Mouse (Mus musculus): ENCODE measurements around the gene Pabpn1l. TPM values are rescaled to one million over a fixed set of nuclear protein-coding genes. Genes with fewer than 3 reads are reported as not detected.

The Pabpn1l gene
- polyA plus RNA-seq, 1 experiment from 2014 or later, result not detected

GRCm38 (mm10) chr8:122644175-122644954, 21.8 kb upstream of the Pabpn1l start:
- H3K4me1 ChIP-seq (ENCODE audit: control insufficient read depth in 2 of 2, insufficient read depth in 2 of 2, low read length in 2 of 2), result peaks cover 20 to 32% of the 10 kb centered on the region in 2 experiments
- H3K36me3 ChIP-seq (ENCODE audit: control insufficient read depth, insufficient read depth, low read length), result peaks cover 17% of the 10 kb centered on the region; the same call in 1 of the 2 replicates
- H3K27me3 ChIP-seq (ENCODE audit: control insufficient read depth, insufficient read depth, low read length), result no peaks in the 10 kb centered on the region
- ATAC-seq (ENCODE audit: insufficient number of reproducible peaks, insufficient read depth, low FRiP score, low read depth), result no peak
- H3K27ac ChIP-seq (replicated peaks in 1 of 2; ENCODE audit: control insufficient read depth in 1 of 2, insufficient read depth in 1 of 2, low read depth in 2 of 2, low read length in 2 of 2), result no peak overlapping the region
- H3K9me3 ChIP-seq (ENCODE audit: control insufficient read depth, low read length), result no peaks in the 10 kb centered on the region
- no peak overlapping the region for H3K9ac ChIP-seq (ENCODE audit: low read length)
- 52% methylated on average over 6 of the region's 6 CpGs for WGBS
- H3K4me2 ChIP-seq (ENCODE audit: low read length), result no peak overlapping the region
- H3K4me3 ChIP-seq (ENCODE audit: control insufficient read depth in 1 of 2, insufficient read depth in 1 of 2, low read depth in 1 of 2, low read length in 2 of 2), result no peak overlapping the region

GRCm38 (mm10) chr8:122642071-122642470, 19.5 kb upstream of the Pabpn1l start:
- no peak for ATAC-seq (ENCODE audit: insufficient number of reproducible peaks, insufficient read depth, low FRiP score, low read depth)

GRCm38 (mm10) chr8:122641406-122641805, 18.9 kb upstream of the Pabpn1l start:
- WGBS, result 83% methylated on average over 15 of the region's 15 CpGs
- H3K4me2 ChIP-seq (ENCODE audit: low read length), result no peak overlapping the region
- ATAC-seq (ENCODE audit: insufficient number of reproducible peaks, insufficient read depth, low FRiP score, low read depth), result no peak
- no peak overlapping the region for H3K4me3 ChIP-seq (ENCODE audit: control insufficient read depth in 1 of 2, insufficient read depth in 1 of 2, low read depth in 1 of 2, low read length in 2 of 2)
- H3K27me3 ChIP-seq (ENCODE audit: control insufficient read depth, insufficient read depth, low read length), result no peaks in the 10 kb centered on the region
- H3K4me1 ChIP-seq (ENCODE audit: control insufficient read depth in 2 of 2, insufficient read depth in 2 of 2, low read length in 2 of 2), result peaks cover 27 to 37% of the 10 kb centered on the region in 2 experiments
- H3K9ac ChIP-seq (ENCODE audit: low read length), result no peak overlapping the region
- no peaks in the 10 kb centered on the region for H3K9me3 ChIP-seq (ENCODE audit: control insufficient read depth, low read length)
- no peak overlapping the region for H3K27ac ChIP-seq (replicated peaks in 1 of 2; ENCODE audit: control insufficient read depth in 1 of 2, insufficient read depth in 1 of 2, low read depth in 2 of 2, low read length in 2 of 2)
- peaks cover 16% of the 10 kb centered on the region; the same call in 1 of the 2 replicates for H3K36me3 ChIP-seq (ENCODE audit: control insufficient read depth, insufficient read depth, low read length)

More at GRCm38 (mm10) chr8:122642071-122642470, 19.5 kb upstream of the Pabpn1l start:
- peaks cover 14% of the 10 kb centered on the region; the same call in 1 of the 2 replicates for H3K36me3 ChIP-seq (ENCODE audit: control insufficient read depth, insufficient read depth, low read length)
- H3K9me3 ChIP-seq (ENCODE audit: control insufficient read depth, low read length), result no peaks in the 10 kb centered on the region
- no peak overlapping the region for H3K4me2 ChIP-seq (ENCODE audit: low read length)
- no peak overlapping the region for H3K9ac ChIP-seq (ENCODE audit: low read length)
- no peak overlapping the region for H3K27ac ChIP-seq (replicated peaks in 1 of 2; ENCODE audit: control insufficient read depth in 1 of 2, insufficient read depth in 1 of 2, low read depth in 2 of 2, low read length in 2 of 2)
- 34% methylated on average over 9 of the region's 9 CpGs for WGBS
- H3K4me3 ChIP-seq (ENCODE audit: control insufficient read depth in 1 of 2, insufficient read depth in 1 of 2, low read depth in 1 of 2, low read length in 2 of 2), result no peak overlapping the region
- peaks cover 25 to 36% of the 10 kb centered on the region in 2 experiments for H3K4me1 ChIP-seq (ENCODE audit: control insufficient read depth in 2 of 2, insufficient read depth in 2 of 2, low read length in 2 of 2)
- no peaks in the 10 kb centered on the region for H3K27me3 ChIP-seq (ENCODE audit: control insufficient read depth, insufficient read depth, low read length)

- Histone ChIP-seq H3K4me2 (ENCODE audit: low read length) (no peak overlapping the region), H3K9me3 (ENCODE audit: control insufficient read depth, low read length) (no peaks in the 10 kb centered on the region), H3K27ac (replicated peaks in 1 of 2; ENCODE audit: control insufficient read depth in 1 of 2, insufficient read depth in 1 of 2, low read depth in 2 of 2, low read length in 2 of 2) (no peak overlapping the region), H3K27me3 (ENCODE audit: control insufficient read depth, insufficient read depth, low read length) (no peaks in the 10 kb centered on the region), H3K4me3 (ENCODE audit: control insufficient read depth in 1 of 2, insufficient read depth in 1 of 2, low read depth in 1 of 2, low read length in 2 of 2) (no peak overlapping the region), H3K9ac (ENCODE audit: low read length) (no peak overlapping the region), H3K4me1 (ENCODE audit: control insufficient read depth in 2 of 2, insufficient read depth in 2 of 2, low read length in 2 of 2) (peaks cover 26 to 35% of the 10 kb centered on the region in 2 experiments), H3K36me3 (ENCODE audit: control insufficient read depth, insufficient read depth, low read length) (peaks cover 16% of the 10 kb centered on the region; the same call in 1 of the 2 replicates)
- WGBS, result 66% methylated on average over 4 of the region's 4 CpGs
- ATAC-seq (ENCODE audit: insufficient number of reproducible peaks, insufficient read depth, low FRiP score, low read depth), result no peak
Observed at GRCm38 (mm10) chr8:122640825-122641224, 18.3 kb upstream of the Pabpn1l start.

- Histone ChIP-seq H3K27ac (replicated peaks in 1 of 2; ENCODE audit: control insufficient read depth in 1 of 2, insufficient read depth in 1 of 2, low read depth in 2 of 2, low read length in 2 of 2) (no peak overlapping the region), H3K36me3 (ENCODE audit: control insufficient read depth, insufficient read depth, low read length) (peaks cover 25% of the 10 kb centered on the region; the same call in 1 of the 2 replicates), H3K9ac (ENCODE audit: low read length) (no peak overlapping the region), H3K4me2 (ENCODE audit: low read length) (no peak overlapping the region), H3K9me3 (ENCODE audit: control insufficient read depth, low read length) (no peaks in the 10 kb centered on the region), H3K27me3 (ENCODE audit: control insufficient read depth, insufficient read depth, low read length) (no peaks in the 10 kb centered on the region), H3K4me3 (ENCODE audit: control insufficient read depth in 1 of 2, insufficient read depth in 1 of 2, low read depth in 1 of 2, low read length in 2 of 2) (no peak overlapping the region), H3K4me1 (ENCODE audit: control insufficient read depth in 2 of 2, insufficient read depth in 2 of 2, low read length in 2 of 2) (peaks cover 30 to 41% of the 10 kb centered on the region in 2 experiments)
- no peak for ATAC-seq (ENCODE audit: insufficient number of reproducible peaks, insufficient read depth, low FRiP score, low read depth)
- 51% methylated on average over 16 of the region's 16 CpGs for WGBS
Observed at GRCm38 (mm10) chr8:122639521-122640248, 17.1 kb upstream of the Pabpn1l start.

GRCm38 (mm10) chr8:122638601-122639000, 16.1 kb upstream of the Pabpn1l start:
- Histone ChIP-seq H3K27me3 (ENCODE audit: control insufficient read depth, insufficient read depth, low read length) (no peaks in the 10 kb centered on the region), H3K4me2 (ENCODE audit: low read length) (no peak overlapping the region), H3K36me3 (ENCODE audit: control insufficient read depth, insufficient read depth, low read length) (peaks cover 25% of the 10 kb centered on the region; the same call in 1 of the 2 replicates), H3K27ac (replicated peaks in 1 of 2; ENCODE audit: control insufficient read depth in 1 of 2, insufficient read depth in 1 of 2, low read depth in 2 of 2, low read length in 2 of 2) (no peak overlapping the region), H3K9ac (ENCODE audit: low read length) (no peak overlapping the region), H3K9me3 (ENCODE audit: control insufficient read depth, low read length) (no peaks in the 10 kb centered on the region), H3K4me1 (ENCODE audit: control insufficient read depth in 2 of 2, insufficient read depth in 2 of 2, low read length in 2 of 2) (peaks cover 30 to 36% of the 10 kb centered on the region in 2 experiments), H3K4me3 (ENCODE audit: control insufficient read depth in 1 of 2, insufficient read depth in 1 of 2, low read depth in 1 of 2, low read length in 2 of 2) (no peak overlapping the region)
- WGBS, result 81% methylated on average over 16 of the region's 16 CpGs
- ATAC-seq (ENCODE audit: insufficient number of reproducible peaks, insufficient read depth, low FRiP score, low read depth), result no peak

- H3K9ac ChIP-seq (ENCODE audit: low read length), result no peak overlapping the region
- no peaks in the 10 kb centered on the region for H3K9me3 ChIP-seq (ENCODE audit: control insufficient read depth, low read length)
- ATAC-seq (ENCODE audit: insufficient number of reproducible peaks, insufficient read depth, low FRiP score, low read depth), result no peak
- H3K4me1 ChIP-seq (ENCODE audit: control insufficient read depth in 2 of 2, insufficient read depth in 2 of 2, low read length in 2 of 2), result peaks cover 26 to 31% of the 10 kb centered on the region in 2 experiments
- H3K36me3 ChIP-seq (ENCODE audit: control insufficient read depth, insufficient read depth, low read length), result peaks cover 31% of the 10 kb centered on the region; the same call in 1 of the 2 replicates
- 80% methylated on average over 9 of the region's 9 CpGs for WGBS
- no peak overlapping the region for H3K4me2 ChIP-seq (ENCODE audit: low read length)
- no peak overlapping the region for H3K4me3 ChIP-seq (ENCODE audit: control insufficient read depth in 1 of 2, insufficient read depth in 1 of 2, low read depth in 1 of 2, low read length in 2 of 2)
- H3K27me3 ChIP-seq (ENCODE audit: control insufficient read depth, insufficient read depth, low read length), result no peaks in the 10 kb centered on the region
- H3K27ac ChIP-seq (replicated peaks in 1 of 2; ENCODE audit: control insufficient read depth in 1 of 2, insufficient read depth in 1 of 2, low read depth in 2 of 2, low read length in 2 of 2), result peak overlapping the region in 1 of 2 experiments; percentile 20; a peak in 1 of 4 replicates
Observed at GRCm38 (mm10) chr8:122637230-122637629, 14.7 kb upstream of the Pabpn1l start.
